Mouse (Mus musculus) lung, embryonic 14.5 days (tissue): ENCODE data around the gene Artn. TPM values are rescaled to one million over a fixed set of nuclear protein-coding genes. Genes with fewer than 3 reads are reported as not detected.

Experiments
- ATAC-seq: fragments of 200-750 bp; cut with Nextera tagmentation; 2 replicates; pipeline ENCODE4 v1.8.0; 2017; ENCODE audit warnings: mild to moderate bottlenecking, moderate TSS enrichment, moderate library complexity; ENCODE audit not compliant: insufficient read depth
- DNase-seq: peaks from one replicate; pipeline ENCODE4 v3.0.0-alpha.2; 2015
- H3K27ac ChIP-seq: fragments of 300-500 bp; sonication (generic); 2 replicates; pipeline ENCODE4 v1.5.1; 2014; ENCODE audit warnings: low read depth, mild to moderate bottlenecking, moderate library complexity
- H3K27me3 ChIP-seq: fragments of 300-500 bp; sonication (generic); 2 replicates; pipeline ENCODE4 v1.6.1; 2014; ENCODE audit warnings: low read length, control low read depth; ENCODE audit not compliant: insufficient read depth
- H3K36me3 ChIP-seq: fragments of 300-500 bp; sonication (generic); 2 replicates; pipeline ENCODE4 v1.6.1; 2014; ENCODE audit warnings: control low read depth; ENCODE audit not compliant: insufficient read depth
- H3K4me1 ChIP-seq: fragments of 300-500 bp; sonication (generic); 2 replicates; pipeline ENCODE4 v1.6.1; 2014; ENCODE audit warnings: antibody characterized with exemption, control low read depth; ENCODE audit not compliant: insufficient read depth
- H3K4me2 ChIP-seq: fragments of 300-500 bp; sonication (generic); 2 replicates; pipeline ENCODE4 v1.6.1; 2014; ENCODE audit warnings: mild to moderate bottlenecking
- H3K4me3 ChIP-seq: fragments of 300-500 bp; sonication (generic); 2 replicates; pipeline ENCODE4 v1.5.1; 2014; ENCODE audit warnings: low read depth, low read length
- H3K9ac ChIP-seq: fragments of 300-500 bp; sonication (generic); 2 replicates; pipeline ENCODE4 v1.6.1; 2014
- H3K9me3 ChIP-seq: fragments of 300-500 bp; sonication (generic); 2 replicates; pipeline ENCODE4 v1.6.1; 2016; ENCODE audit warnings: low read depth, low read length, control low read depth
- CTCF ChIP-seq: IDR thresholded peaks from 2 replicates; pipeline ENCODE4 v1.5.1; 2016; ENCODE audit warnings: antibody characterized with exemption, low read depth
- WGBS: fragments of 180-500 bp; shearing (Covaris S2); extraction: QIAGEN DNeasy Blood & Tissue Kit; methylation state at CpG from one replicate; pipeline ENCODE4 v1.1.7; 2014; 5-methylcytosine and 5-hydroxymethylcytosine counted together
- polyA plus RNA-seq: library from polyadenylated mRNA; unstranded; fragments of >200 nt; fragmentation: Nextera tagmentation; extraction: Ambion mirVana; gene quantifications from 2 replicates; pipeline ENCODE4 v1.2.1, GENCODE M21; 2014

Artn gene
- 2.5 and 3.3 TPM in 2 replicates for polyA plus RNA-seq

- Histone ChIP-seq H3K9ac (peak within 1 kb of the TSS; percentile 54), H3K27me3 (peaks cover 35% of the 10 kb centered on the region), H3K27ac (peak within 1 kb of the TSS; percentile 19), H3K4me3 (peak within 1 kb of the TSS; percentile 40), H3K36me3 (peaks cover 3% of the 10 kb centered on the region; the same call in 1 of the 2 replicates), H3K4me1 (peaks cover 11% of the 10 kb centered on the region), H3K4me2 (peak within 1 kb of the TSS; percentile 92), H3K9me3 (no peaks in the 10 kb centered on the region)
- ATAC-seq (peak; percentile 45), DNase-seq (peak; percentile 69)
- WGBS: under 1% methylated on average over 33 of the region's 33 CpGs
- no peak for TF ChIP-seq CTCF
These were observed at the start of gene Artn for GRCm38 (mm10) chr4:117929391-117929881. TSS of gene Artn (minus strand) at chr4:117929763.

- Histone ChIP-seq H3K27me3 (no peaks in the 10 kb centered on the region), H3K27ac (no peak overlapping the region), H3K9me3 (no peaks in the 10 kb centered on the region), H3K4me3 (no peak overlapping the region), H3K36me3 (no peaks in the 10 kb centered on the region), H3K9ac (no peak overlapping the region), H3K4me1 (no peaks in the 10 kb centered on the region), H3K4me2 (no peak overlapping the region)
- TF ChIP-seq CTCF: no peak
- no peak for DNase-seq
- ATAC-seq: no peak
- 81% methylated on average over 4 of the region's 4 CpGs for WGBS
These were observed 49.6 kb upstream of the Artn start for GRCm38 (mm10) chr4:117979181-117979580.

- Histone ChIP-seq H3K4me2 (no peak overlapping the region), H3K4me1 (no peaks in the 10 kb centered on the region), H3K9me3 (no peaks in the 10 kb centered on the region), H3K27me3 (no peaks in the 10 kb centered on the region), H3K4me3 (no peak overlapping the region), H3K27ac (no peak overlapping the region), H3K36me3 (no peaks in the 10 kb centered on the region), H3K9ac (no peak overlapping the region)
- no peak for DNase-seq
- ATAC-seq: no peak
- 85% methylated on average over 9 of the region's 9 CpGs for WGBS
- TF ChIP-seq CTCF: no peak
These were observed 48.7 kb upstream of the Artn start for GRCm38 (mm10) chr4:117978282-117978681.

- TF ChIP-seq CTCF: no peak
- Histone ChIP-seq H3K36me3 (no peaks in the 10 kb centered on the region), H3K9me3 (no peaks in the 10 kb centered on the region), H3K4me2 (no peak overlapping the region), H3K4me3 (no peak overlapping the region), H3K4me1 (no peaks in the 10 kb centered on the region), H3K27ac (no peak overlapping the region), H3K9ac (no peak overlapping the region), H3K27me3 (no peaks in the 10 kb centered on the region)
- DNase-seq (no peak), ATAC-seq (no peak)
- 82% methylated on average over 11 of the region's 11 CpGs for WGBS
These were observed 48.3 kb upstream of the Artn start for GRCm38 (mm10) chr4:117977841-117978240.

- Histone ChIP-seq H3K36me3 (no peaks in the 10 kb centered on the region), H3K4me3 (no peak overlapping the region), H3K27me3 (no peaks in the 10 kb centered on the region), H3K4me2 (no peak overlapping the region), H3K4me1 (no peaks in the 10 kb centered on the region), H3K27ac (no peak overlapping the region), H3K9ac (no peak overlapping the region), H3K9me3 (no peaks in the 10 kb centered on the region)
- ATAC-seq (no peak), DNase-seq (no peak)
- WGBS: 62% methylated on average over 9 of the region's 9 CpGs
- no peak for TF ChIP-seq CTCF
These were observed 47.8 kb upstream of the Artn start for GRCm38 (mm10) chr4:117977371-117977770.

GRCm38 (mm10) chr4:117975820-117976219 lies 46.3 kb upstream of the Artn start:
- no peaks in the 10 kb centered on the region for H3K36me3 ChIP-seq
- no peaks in the 10 kb centered on the region for H3K9me3 ChIP-seq
- no peak overlapping the region for H3K9ac ChIP-seq
- ATAC-seq (no peak), DNase-seq (peak; percentile 41)
- H3K27me3 ChIP-seq: no peaks in the 10 kb centered on the region
- no peak overlapping the region for H3K27ac ChIP-seq
- no peaks in the 10 kb centered on the region for H3K4me1 ChIP-seq
- no peak overlapping the region for H3K4me2 ChIP-seq
- no peak overlapping the region for H3K4me3 ChIP-seq
- TF ChIP-seq CTCF: no peak
- WGBS: 53% methylated on average over 1 of the region's 1 CpGs

GRCm38 (mm10) chr4:117974719-117975118 lies 45.2 kb upstream of the Artn start:
- Histone ChIP-seq H3K4me2 (no peak overlapping the region), H3K9me3 (no peaks in the 10 kb centered on the region), H3K9ac (no peak overlapping the region), H3K27me3 (no peaks in the 10 kb centered on the region), H3K4me1 (no peaks in the 10 kb centered on the region), H3K27ac (no peak overlapping the region), H3K4me3 (no peak overlapping the region), H3K36me3 (no peaks in the 10 kb centered on the region)
- 59% methylated on average over 5 of the region's 5 CpGs for WGBS
- TF ChIP-seq CTCF: no peak
- DNase-seq (no peak), ATAC-seq (no peak)

- no peak for DNase-seq
These were observed 43.4 kb upstream of the Artn start for GRCm38 (mm10) chr4:117972999-117973398.

More at GRCm38 (mm10) chr4:117972999-117973398, 43.4 kb upstream of the Artn start:
- no peak overlapping the region for H3K4me2 ChIP-seq
- H3K27me3 ChIP-seq: no peaks in the 10 kb centered on the region
- H3K4me1 ChIP-seq: no peaks in the 10 kb centered on the region
- H3K9ac ChIP-seq: no peak overlapping the region
- H3K36me3 ChIP-seq: no peaks in the 10 kb centered on the region
- H3K4me3 ChIP-seq: no peak overlapping the region
- WGBS: 35% methylated on average over 10 of the region's 10 CpGs
- ATAC-seq: no peak
- no peak for TF ChIP-seq CTCF
- H3K9me3 ChIP-seq: no peaks in the 10 kb centered on the region
- H3K27ac ChIP-seq: no peak overlapping the region
